Mouse (Mus musculus) c-Kit-positive CD71-positive TER-119-positive erythroid progenitor cells, embryonic 14.5 days (primary cell): ENCODE results near the gene Reep1.
A peak's percentile ranks its signal among the peaks of the same experiment; 100 is the strongest.

Experiments
- DNase-seq: peaks from one replicate; pipeline ENCODE4 v3.0.0-alpha.2; 2013; ENCODE audit warnings: low spot score

Reep1 gene

DNA sequence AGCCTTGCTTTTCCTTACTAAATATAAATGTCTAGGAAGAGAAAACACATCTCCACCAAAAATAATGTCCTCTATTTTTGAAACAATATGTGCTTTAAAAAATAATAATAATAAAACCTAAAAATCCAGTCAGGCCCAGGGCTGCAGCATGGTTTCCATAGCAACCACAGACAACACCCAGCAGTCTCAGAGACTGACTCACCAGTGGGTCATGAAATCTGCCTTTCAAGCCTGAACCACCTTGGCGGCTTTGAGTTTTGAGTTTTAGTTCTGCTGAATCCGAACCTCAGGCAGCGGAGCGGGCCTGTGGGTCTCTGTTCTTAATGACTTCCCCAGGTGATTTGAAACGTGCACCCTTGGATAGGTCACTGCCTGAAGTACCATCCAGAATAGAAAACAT is 75.8 kb downstream of the Reep1 start:
- no peak for DNase-seq

DNA sequence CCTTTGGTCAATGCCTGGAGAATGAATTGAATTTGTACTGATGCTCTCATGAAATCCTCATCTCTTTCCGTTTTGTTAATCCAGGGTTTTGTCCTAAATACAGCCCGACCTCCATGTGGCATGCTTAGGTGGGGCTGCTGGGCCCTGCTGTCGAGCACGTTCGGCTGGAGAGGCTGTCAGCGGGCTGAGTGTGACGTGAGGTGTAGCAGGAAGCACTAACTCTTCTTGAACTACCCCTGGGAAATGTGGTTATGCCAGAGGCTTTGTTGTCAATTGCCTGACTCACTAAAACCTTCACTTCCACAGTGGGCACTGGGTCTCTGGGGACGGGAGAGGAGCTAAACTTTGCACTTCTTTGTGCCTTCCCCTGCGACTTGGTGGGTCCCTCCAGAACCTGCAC is 81.0 kb downstream of the Reep1 start:
- DNase-seq, result no peak

DNA sequence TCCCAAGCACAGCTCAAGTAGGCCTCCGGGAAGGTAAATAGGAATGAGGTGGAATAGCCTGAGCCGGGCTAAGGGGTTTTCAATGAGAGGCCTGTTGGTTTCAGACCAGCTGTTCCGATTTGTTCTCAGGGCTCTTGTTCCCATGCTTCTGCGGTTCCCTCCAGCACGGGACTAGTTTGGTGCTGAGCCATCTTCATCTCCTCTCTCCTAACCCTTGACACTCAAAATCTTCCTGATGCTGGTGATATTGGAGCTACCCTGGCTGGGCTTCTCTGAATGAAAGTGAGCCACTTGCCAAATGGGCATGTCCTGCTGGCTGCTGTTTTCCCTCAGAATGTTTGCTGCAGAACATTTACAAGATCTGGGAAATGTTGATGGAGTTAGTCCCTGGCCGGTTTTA is 84.4 kb downstream of the Reep1 start:
- DNase-seq, result no peak

DNA sequence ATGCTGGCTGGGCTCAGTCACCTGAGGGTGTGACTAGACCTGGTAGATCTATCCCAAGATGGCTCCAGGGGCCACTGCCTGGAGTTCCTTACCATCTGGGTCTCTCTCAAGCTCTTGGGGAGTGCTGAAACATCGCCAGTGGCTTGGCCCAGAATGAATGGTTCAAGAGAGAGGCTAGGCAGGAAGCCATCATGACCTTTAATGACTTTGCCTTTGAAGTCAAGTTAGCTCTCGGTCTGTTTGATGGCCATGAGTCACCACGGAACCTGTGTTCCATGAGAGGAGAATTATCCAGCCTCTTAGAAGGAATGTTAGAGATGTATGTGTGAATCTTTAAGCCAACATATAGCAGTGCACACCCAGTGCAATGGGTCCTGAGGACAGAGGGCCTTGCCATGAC is 92.0 kb downstream of the Reep1 start:
- no peak for DNase-seq

DNA sequence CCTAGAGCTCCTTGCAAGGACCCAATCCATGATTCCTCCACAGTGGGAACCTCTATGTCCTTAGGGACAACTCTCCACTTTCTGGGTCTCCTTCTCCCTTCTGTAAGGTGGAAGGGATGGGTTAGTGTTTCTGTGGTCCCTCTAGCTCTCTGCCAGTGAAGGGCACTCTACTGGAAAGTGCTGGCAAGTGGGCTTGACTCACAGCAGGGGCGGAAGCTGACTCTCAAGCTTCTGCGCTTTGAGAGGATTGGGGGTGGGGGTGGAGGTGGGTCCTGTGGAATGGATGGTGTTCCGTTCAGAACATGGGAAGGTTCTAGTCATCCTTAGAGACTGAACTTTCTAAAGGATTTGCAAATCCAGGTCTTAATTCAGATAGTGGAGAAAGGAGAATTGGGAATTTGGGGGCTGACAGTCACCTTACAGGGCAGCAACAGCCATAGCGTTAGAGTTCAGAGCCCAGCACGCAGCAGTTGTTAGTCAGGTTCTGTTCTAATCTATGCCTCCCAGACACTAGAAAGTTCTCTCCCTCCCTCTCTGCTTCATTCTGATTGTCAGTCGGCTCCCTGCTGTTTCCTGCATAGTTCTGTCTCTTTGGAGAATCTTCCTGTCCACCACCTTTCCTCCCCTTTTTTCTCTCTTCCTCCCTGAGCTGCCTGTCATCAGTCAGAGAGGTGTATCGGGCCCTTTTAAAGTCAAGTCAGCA is 93.8 kb downstream of the Reep1 start:
- DNase-seq, result peak; percentile 74

DNA sequence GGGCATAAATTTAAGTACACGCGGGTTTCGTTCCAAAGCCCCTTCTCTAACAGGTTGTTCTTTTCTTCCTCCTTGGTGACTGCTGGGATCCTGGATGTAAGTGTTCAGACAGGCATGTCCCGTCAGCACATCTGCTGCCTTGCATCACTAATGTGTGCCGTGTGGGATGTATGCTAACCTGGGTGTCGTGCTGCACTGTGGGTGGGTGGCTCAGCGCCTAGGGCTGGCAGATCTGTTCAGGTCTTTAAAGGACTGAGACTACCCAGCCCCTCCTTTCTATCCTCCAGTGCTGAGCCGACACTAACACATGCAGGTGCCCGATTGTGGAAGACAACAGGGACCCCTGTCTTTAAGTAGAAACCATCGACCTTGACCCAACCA is 94.3 kb downstream of the Reep1 start:
- no peak for DNase-seq

DNA sequence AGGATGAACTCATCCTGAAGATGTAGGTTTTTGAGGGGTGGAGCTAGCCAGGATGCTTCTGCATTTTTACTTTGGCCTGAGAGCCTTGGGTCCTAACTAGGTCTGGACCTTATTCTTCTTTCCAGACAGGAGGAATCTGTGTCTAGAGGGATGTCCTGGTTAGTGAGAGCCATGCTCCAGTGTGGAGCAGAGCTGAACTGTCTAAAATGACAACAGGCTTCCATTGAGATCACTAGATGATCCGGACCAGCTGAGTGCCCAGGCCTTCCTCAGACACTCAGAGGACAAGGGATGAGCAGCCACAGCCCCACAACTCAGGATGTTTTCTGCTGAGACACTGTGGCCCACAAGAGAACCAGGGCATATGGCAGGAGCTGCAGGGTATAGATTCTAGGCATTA is 96.2 kb downstream of the Reep1 start:
- DNase-seq, result no peak

DNA sequence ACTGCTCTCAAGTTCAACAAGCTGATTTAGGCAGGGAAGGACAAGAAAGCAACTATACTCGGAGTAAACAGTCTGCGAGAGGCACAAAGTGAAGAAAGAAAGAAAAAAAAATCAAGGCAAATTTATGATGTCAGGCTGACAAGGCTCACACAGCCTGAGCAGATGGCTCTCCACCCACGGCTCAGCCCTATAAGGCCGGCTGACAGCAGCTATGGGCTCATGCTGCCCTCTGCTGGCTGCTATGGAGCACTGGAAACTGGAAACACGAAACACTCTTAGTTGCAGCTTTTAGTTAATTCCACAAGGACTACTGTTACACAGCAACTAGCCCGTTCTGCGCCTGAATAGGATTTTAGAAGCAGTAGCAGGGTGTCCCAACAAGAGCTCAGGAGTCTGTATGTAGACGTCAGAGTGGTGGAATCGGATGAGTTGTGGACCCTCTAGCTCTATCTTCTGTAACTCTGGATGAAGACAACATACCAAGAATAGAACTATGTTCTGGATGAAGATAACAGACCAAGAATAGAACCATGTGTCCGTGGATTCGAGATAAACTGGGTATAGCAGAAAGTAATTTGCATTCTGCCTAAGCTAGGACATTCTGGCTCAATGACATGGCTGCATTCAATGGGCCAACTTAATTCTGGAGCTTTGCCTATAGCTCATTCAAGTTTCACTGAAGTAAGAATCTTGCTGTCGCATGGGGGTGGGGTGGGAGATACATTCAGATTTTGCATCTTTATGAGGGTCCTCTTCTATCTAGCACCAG is 96.9 kb downstream of the Reep1 start:
- peak; percentile 80 for DNase-seq

DNA sequence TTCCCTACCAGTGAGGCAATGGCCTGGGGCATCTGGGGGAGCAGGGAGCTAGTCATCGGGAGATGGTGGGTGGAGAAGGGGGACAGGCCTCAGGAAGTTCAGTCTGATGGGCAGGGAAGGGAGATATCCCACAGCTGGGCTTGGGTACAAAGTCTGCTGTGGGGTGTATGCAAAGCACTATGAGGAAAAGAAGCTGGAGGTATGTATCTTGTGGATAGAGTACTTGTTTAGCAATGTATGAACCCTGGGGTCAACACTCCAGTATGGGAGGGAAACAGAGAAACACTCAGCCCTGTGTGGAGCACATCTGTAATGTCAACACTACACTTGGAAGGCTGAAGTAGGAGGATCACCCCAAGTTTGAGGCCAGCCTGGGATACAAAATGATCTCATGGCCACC is 99.4 kb downstream of the Reep1 start:
- DNase-seq, result no peak

DNA sequence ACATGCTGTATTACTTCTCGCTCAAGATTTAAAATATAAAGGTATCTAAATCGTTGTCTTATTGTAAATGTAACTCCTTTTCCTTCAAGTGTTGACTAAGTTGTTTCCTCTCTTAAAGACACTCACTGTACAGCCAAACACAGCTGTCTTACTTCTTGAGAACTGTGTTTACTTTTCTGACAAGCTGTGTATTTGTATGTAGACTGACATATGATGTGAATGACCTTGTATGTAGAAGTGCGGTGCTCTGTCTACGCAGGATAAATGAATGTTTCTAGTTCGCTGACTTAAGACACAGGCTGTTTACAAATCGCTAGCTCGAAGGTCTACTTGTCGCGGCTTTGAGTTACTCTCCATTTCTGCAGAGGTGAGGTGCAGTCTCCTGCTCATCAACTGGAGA is 102.5 kb downstream of the Reep1 start:
- no peak for DNase-seq

DNA sequence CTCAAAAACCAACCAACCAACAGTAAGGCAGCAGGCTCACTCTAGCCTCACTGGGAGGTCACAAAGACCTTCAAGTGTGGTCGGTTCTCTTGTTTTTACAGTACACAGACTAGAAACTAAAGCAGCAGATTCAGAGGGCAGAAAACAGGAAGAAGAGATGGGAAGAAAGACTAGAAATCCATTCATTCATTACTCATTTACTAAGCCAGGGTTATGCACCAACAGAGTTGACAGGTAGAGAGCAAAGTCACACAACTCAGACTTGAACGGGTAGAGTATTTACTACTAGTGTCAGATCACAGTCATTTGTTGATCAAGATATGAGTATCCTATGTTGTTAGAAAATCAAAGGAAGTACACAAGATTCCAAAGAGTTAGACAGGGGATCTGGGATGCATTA is 105.5 kb downstream of the Reep1 start:
- no peak for DNase-seq

DNA sequence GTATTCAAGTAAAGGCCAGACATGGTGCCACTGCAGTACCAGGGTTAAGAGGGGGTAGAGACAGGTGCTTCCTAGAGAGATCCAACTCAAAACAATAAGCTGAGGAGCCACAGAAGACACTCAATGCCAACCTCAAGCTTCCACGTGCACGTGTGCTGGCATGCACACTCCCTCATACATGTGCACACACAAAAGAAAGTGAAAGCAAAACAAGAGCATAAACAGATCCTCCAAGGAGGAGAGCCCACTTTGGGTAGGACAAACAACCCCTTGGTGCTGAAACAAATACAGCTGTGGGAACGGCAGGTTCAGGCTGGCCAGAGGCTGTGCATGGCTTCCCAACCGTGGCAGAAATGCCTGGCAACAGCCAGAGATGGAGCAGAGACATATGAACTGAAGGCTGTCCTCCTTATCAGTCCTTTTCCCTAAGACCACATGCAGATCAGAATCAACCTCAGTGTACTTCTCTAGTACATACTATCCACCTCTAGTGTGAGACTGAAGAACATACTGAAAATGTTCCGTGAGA is 112.5 kb downstream of the Reep1 start:
- no peak for DNase-seq

DNA sequence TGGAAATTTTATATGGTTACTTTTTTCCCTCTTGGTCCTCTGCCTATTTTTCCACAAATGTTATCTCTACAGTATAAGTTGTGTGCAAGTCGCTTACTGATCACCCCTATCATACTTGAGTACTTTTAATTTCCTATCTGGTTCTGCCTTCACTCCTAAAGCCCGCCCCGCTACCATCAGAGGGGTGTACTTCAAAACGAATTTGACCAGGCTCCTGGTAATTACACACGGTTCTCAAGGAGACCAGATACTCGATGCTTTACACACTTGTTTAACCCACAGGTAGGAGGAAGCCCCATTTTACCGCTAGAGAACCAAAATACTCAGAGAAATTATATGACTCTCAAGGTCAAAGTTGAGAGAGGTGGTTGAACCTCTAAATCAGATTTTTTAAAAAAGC is 115.7 kb downstream of the Reep1 start:
- DNase-seq, result peak; percentile 45

DNA sequence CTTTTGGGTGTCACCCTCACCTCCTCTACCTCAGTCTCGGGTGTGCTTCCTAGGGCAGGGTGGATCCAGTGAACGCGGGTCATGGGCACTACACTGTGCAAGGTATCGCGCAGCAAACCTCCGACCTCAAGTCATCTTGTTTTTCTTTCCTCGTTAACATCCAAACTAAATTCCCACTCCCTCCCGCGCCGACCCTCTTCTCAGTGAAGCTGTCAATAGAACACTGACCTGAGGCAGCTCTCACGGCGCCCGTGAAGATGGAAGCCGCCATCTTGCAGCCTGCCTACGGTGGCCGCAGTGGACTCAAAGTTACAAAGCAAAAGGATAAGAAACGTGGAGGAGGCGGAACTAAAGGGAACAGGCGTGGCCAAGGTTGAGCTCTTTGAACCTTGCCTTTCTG is 116.1 kb downstream of the Reep1 start:
- DNase-seq, result peak; percentile 90

DNA sequence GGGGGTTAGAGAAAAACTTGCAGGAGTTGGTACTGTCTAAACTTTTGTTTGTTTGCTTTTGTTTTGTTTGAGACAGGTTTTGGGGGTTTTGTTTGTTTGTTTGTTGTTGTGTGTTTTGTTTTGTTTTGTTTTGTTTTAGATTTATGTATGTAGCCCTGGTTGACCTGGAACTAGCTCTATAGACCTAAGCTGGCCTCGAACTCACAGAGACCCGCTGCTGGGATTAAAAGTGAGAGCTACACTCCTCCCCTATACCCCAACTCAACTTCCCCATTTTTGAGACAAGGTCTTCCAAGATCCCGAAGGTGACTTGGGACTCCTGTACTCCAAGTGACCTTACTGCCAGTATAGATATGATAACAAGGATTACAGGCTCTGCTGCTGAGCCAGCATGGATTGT is 116.6 kb downstream of the Reep1 start:
- no peak for DNase-seq

DNA sequence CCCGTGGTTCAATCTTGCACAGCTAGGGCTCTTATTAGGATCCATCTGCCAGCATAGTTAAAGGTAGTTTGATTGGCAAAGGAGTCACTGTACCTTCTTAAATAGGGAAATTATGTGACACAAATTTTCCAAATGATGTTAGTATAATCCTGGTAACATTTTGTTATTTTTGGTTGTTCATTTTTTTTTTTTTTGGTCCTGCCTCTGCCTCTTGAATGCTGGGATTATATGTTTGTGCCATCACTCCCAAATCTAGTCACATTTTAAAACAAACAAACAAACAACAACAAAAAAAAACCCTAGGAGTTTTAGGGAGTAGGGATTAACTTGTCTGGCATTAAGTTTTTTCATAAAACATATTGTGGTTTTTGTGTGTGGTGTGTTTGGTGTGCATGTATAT is 119.5 kb downstream of the Reep1 start, which contains the start of gene Mrpl35:
Mrpl35 (minus strand) TSS at position 101 of the 400 bp plus-strand sequence.
- DNase-seq, result no peak

DNA sequence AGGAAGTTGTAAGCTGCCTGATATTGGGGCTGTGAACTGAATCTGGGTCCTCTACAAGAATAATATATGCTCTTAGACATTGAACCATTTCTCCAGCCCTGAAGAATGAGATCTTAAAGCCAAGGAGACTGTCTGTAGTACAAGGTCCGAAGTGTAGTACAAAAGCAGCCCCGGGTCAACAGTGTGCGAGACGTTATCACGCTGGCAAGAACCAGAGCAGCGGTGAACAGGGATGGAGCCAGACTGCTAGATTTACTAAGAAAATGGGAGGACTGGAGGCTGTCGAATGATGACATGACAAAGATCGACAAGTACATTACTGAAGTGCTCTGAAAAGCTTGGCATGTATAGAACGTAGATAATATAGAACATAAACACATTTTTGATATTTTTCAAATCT is 122.4 kb downstream of the Reep1 start:
- no peak for DNase-seq

DNA sequence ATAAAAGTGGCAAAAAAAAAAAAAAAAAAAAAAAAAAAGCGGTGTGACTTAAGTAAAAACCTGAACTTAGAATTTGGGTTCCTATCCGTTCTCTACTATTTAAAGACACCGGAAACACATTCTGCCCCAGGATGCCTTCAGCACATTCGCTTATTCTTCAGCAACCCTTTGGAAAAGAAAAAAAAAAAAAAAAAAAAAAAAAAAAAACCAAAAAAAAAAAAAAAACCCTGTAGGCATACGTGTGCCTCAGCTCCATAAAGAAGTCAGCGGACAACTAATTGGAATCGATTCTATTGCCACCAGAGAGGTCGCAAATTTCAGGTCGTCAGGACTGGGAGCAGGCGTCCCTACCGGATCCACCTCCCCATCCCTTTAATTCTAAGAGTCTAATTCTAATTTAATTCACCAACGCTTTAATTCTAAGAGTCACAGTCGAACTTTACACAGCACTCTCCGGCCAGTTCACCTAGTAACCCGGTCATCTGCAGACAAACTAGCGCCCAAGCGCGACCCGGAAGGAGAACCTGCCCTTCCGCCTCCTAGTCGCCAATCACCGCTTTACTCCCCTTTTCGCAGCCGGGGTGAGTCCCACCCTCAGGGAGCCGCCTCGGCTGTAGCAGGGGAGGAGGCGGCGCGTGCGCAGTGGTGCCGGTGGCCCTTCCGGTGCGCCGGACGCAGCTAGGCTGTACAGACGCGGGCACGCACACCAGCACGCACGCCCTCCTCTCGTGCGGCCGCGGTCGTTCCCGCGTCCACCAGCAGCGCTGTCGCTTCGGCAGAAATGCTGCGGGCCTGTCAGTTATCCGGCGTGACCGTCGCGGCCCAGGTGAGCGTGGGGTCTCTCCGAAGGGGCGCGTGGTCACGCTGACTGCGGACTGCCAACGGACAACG is 123.6 kb downstream of the Reep1 start, which contains the start of gene Immt:
Immt (plus strand) TSS at position 642 of the 891 bp plus-strand sequence.
- DNase-seq, result peak; percentile 93

DNA sequence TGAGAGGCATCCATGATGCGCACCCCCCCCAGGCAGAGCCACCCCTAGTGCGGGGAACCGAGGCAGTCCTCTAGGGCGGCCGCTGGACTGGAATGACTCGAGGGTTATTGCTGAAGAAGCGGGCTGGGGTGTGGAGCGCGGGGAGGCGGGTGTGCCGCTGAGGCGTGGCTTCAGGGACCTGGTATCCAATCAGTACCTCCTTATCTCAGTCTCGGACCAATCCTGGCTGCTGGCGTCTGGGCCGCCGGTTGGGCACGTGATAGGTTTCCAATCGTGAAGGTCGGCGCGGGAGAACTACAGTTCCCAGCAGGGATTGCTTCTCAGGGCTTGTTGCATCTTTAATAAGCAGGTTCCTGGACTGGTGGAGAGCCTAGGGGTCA is 124.2 kb downstream of the Reep1 start:
- peak; percentile 94 for DNase-seq

DNA sequence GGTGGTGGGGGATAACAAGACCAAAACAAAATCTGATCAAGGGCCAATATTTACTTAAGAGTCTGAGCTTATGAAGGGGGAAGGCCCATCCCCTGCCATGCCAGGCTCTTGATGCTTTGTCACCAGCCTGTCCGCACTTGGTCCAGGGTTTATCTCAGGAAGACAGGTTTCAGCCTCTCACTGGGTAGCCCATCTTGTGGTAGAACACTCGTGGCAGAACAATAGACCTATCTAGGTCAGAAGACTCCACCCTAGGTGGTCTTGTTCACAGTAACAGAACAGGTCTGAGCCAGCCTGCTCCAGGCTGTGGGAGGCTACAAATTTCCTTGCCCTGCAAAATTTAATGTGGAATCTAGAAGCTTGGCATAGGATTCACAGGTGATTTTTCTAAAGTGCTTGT is 129.4 kb downstream of the Reep1 start:
- DNase-seq, result no peak

DNA sequence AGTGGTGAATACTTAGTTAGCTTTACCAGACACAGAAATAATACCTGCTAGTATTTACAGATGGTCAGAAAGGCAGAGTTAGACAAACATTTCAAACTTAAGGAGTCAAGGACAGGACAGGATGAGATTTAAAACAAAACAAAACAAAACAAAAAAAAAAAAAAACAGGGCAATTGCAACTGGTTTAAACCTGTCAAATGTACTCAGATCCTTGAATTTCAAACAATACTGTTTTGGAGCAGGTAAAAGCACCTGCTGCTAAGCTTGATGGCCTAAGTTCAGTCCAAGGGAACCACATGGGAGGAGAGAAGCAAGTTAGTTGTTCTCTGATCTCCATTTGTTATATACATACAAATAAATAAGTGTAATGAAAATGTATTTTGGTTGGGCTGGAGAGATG is 132.5 kb downstream of the Reep1 start:
- DNase-seq, result no peak

DNA sequence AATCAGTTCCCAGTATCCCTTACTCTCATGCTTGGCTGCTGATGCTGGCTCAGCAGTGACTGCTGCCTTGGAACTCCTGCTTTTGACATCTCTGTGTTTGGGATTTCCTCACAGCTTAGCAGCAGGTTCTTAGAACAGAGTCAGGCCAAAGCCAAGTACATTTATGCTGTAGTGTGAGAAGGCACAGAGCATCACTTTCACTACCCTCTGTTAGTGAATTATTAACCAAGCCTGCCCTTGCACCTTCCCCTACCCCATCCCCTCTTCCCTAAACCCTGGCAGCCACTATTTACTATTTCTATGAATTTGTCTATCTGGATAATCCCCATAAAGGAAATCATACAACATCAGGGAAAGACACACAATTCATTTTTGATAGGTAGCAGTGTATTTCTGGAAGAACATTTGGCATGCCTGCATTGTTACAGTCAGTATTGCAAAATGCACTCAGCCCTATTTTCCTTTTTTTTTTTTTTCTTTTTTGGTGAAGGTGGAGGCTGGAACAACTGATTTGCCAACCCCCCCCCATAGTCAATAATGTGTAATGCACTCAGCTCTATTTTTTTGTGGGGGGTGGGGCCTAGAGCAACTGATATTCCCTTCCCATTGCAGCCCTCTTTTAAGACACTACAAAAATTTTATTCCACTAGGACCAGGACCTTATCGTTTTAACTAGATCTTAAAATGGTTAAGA is 133.4 kb downstream of the Reep1 start:
- DNase-seq, result no peak
